Mouse (Mus musculus): ENCODE data around the gene Apoc3. TPM values are rescaled to one million over a fixed set of nuclear protein-coding genes. Genes with fewer than 3 reads are reported as not detected.

Gene Apoc3
- 590 and 929 TPM in 2 replicates for polyA plus RNA-seq (2015; fragmentation: Nextera tagmentation; extraction: Ambion mirVana)

GRCm38 (mm10) chr9:46235596-46235648 is at the start of gene Apoc3:
Gene Apoc3 (minus strand): TSS chr9:46235636.
- Histone ChIP-seq H3K4me1 (ENCODE audit: control insufficient read depth, insufficient read depth, low read length) (peaks cover 17% of the 10 kb centered on the region), H3K4me2 (ENCODE audit: low read depth, low read length) (peak within 1 kb of the TSS; percentile 44), H3K4me3 (ENCODE audit: low read length) (peak within 1 kb of the TSS; percentile 30), H3K36me3 (ENCODE audit: control insufficient read depth, insufficient read depth, low read length) (no peaks in the 10 kb centered on the region), H3K9ac (ENCODE audit: low read depth, low read length) (peak within 1 kb of the TSS; percentile 62), H3K27ac (ENCODE audit: low read length) (peak within 1 kb of the TSS; percentile 92), H3K27me3 (replicated peaks; ENCODE audit: control insufficient read depth, insufficient read depth, low read length) (no peaks in the 10 kb centered on the region), H3K9me3 (ENCODE audit: control insufficient read depth, low read length) (no peaks in the 10 kb centered on the region)
- ATAC-seq, result no peak

- under 1% methylated on average over 55 of the region's 55 CpGs for WGBS
- no peaks in the 10 kb centered on the region for H3K9me3 ChIP-seq (ENCODE audit: control insufficient read depth, low read length)
- peaks cover 6% of the 10 kb centered on the region for H3K4me1 ChIP-seq (ENCODE audit: control insufficient read depth, insufficient read depth, low read length)
- peak within 1 kb of the TSS; percentile 91 for H3K9ac ChIP-seq (ENCODE audit: low read depth, low read length)
- peak within 1 kb of the TSS; percentile 69 for H3K4me2 ChIP-seq (ENCODE audit: low read depth, low read length)
- H3K4me3 ChIP-seq (ENCODE audit: low read length), result peak within 1 kb of the TSS; percentile 96
- H3K27me3 ChIP-seq (replicated peaks; ENCODE audit: control insufficient read depth, insufficient read depth, low read length), result no peaks in the 10 kb centered on the region
- peak; percentile 94 for ATAC-seq
- peak within 1 kb of the TSS; percentile 94 for H3K27ac ChIP-seq (ENCODE audit: low read length)
- H3K36me3 ChIP-seq (ENCODE audit: control insufficient read depth, insufficient read depth, low read length), result peaks cover 20% of the 10 kb centered on the region
Measured at GRCm38 (mm10) chr9:46282631-46283436, 47.4 kb upstream of the Apoc3 start, which contains the start of gene Bud13. Gene Bud13 (plus strand): TSS chr9:46283008.

GRCm38 (mm10) chr9:46274494-46274893 is 39.1 kb upstream of the Apoc3 start:
- Histone ChIP-seq H3K9me3 (ENCODE audit: control insufficient read depth, low read length) (no peaks in the 10 kb centered on the region), H3K27me3 (replicated peaks; ENCODE audit: control insufficient read depth, insufficient read depth, low read length) (no peaks in the 10 kb centered on the region; the same call in 1 of the 2 replicates), H3K4me2 (ENCODE audit: low read depth, low read length) (no peak overlapping the region; the same call in 1 of the 2 replicates), H3K27ac (ENCODE audit: low read length) (no peak overlapping the region), H3K36me3 (ENCODE audit: control insufficient read depth, insufficient read depth, low read length) (peaks cover 19% of the 10 kb centered on the region; the same call in 1 of the 2 replicates), H3K4me1 (ENCODE audit: control insufficient read depth, insufficient read depth, low read length) (peaks cover 5% of the 10 kb centered on the region), H3K4me3 (ENCODE audit: low read length) (no peak overlapping the region), H3K9ac (ENCODE audit: low read depth, low read length) (no peak overlapping the region)
- 88% methylated on average over 9 of the region's 9 CpGs for whole genome bisulfite sequencing
- no peak for ATAC-seq

- Histone ChIP-seq H3K4me1 (ENCODE audit: control insufficient read depth, insufficient read depth, low read length) (peaks cover 5% of the 10 kb centered on the region), H3K27ac (ENCODE audit: low read length) (peak within 1 kb of the TSS; percentile 20), H3K4me2 (ENCODE audit: low read depth, low read length) (peak within 1 kb of the TSS; percentile 83), H3K27me3 (replicated peaks; ENCODE audit: control insufficient read depth, insufficient read depth, low read length) (no peaks in the 10 kb centered on the region; the same call in 1 of the 2 replicates), H3K9ac (ENCODE audit: low read depth, low read length) (peak within 1 kb of the TSS; percentile 78), H3K9me3 (ENCODE audit: control insufficient read depth, low read length) (no peaks in the 10 kb centered on the region), H3K4me3 (ENCODE audit: low read length) (peak within 1 kb of the TSS; percentile 97), H3K36me3 (ENCODE audit: control insufficient read depth, insufficient read depth, low read length) (peaks cover 19% of the 10 kb centered on the region; the same call in 1 of the 2 replicates)
- 5% methylated on average over 45 of the region's 45 CpGs for WGBS
- peak; percentile 95 for ATAC-seq
Measured at GRCm38 (mm10) chr9:46272677-46273454, 37.4 kb upstream of the Apoc3 start, which contains the start of gene Zpr1. Gene Zpr1 (plus strand): TSS chr9:46273064.

GRCm38 (mm10) chr9:46272070-46272469 is 36.6 kb upstream of the Apoc3 start:
- WGBS, result 83% methylated on average over 9 of the region's 9 CpGs
- H3K4me3 ChIP-seq (ENCODE audit: low read length), result no peak overlapping the region; the same call in 1 of the 2 replicates

GRCm38 (mm10) chr9:46270782-46271181 is 35.3 kb upstream of the Apoc3 start:
- no peaks in the 10 kb centered on the region for H3K9me3 ChIP-seq (ENCODE audit: control insufficient read depth, low read length)
- WGBS, result 91% methylated on average over 4 of the region's 4 CpGs
- no peak overlapping the region for H3K4me3 ChIP-seq (ENCODE audit: low read length)
- H3K27me3 ChIP-seq (replicated peaks; ENCODE audit: control insufficient read depth, insufficient read depth, low read length), result no peaks in the 10 kb centered on the region; the same call in 1 of the 2 replicates
- 0 out of 2 replicates have a peak, but pooled peaks cover 9% of the 10 kb centered on the region for H3K36me3 ChIP-seq (ENCODE audit: control insufficient read depth, insufficient read depth, low read length)
- H3K27ac ChIP-seq (ENCODE audit: low read length), result no peak overlapping the region
- no peak overlapping the region for H3K9ac ChIP-seq (ENCODE audit: low read depth, low read length)
- no peak overlapping the region for H3K4me2 ChIP-seq (ENCODE audit: low read depth, low read length)
- no peak for ATAC-seq
- peaks cover 5% of the 10 kb centered on the region for H3K4me1 ChIP-seq (ENCODE audit: control insufficient read depth, insufficient read depth, low read length)

More at GRCm38 (mm10) chr9:46272070-46272469, 36.6 kb upstream of the Apoc3 start:
- Histone ChIP-seq H3K36me3 (ENCODE audit: control insufficient read depth, insufficient read depth, low read length) (0 out of 2 replicates have a peak, but pooled peaks cover 13% of the 10 kb centered on the region), H3K27ac (ENCODE audit: low read length) (no peak overlapping the region), H3K27me3 (replicated peaks; ENCODE audit: control insufficient read depth, insufficient read depth, low read length) (no peaks in the 10 kb centered on the region; the same call in 1 of the 2 replicates), H3K9me3 (ENCODE audit: control insufficient read depth, low read length) (no peaks in the 10 kb centered on the region), H3K9ac (ENCODE audit: low read depth, low read length) (no peak overlapping the region), H3K4me1 (ENCODE audit: control insufficient read depth, insufficient read depth, low read length) (peaks cover 5% of the 10 kb centered on the region), H3K4me2 (ENCODE audit: low read depth, low read length) (no peak overlapping the region)
- no peak for ATAC-seq

- ATAC-seq, result no peak
- WGBS, result 88% methylated on average over 5 of the region's 5 CpGs
Measured at GRCm38 (mm10) chr9:46269125-46269524, 33.7 kb upstream of the Apoc3 start.

GRCm38 (mm10) chr9:46268343-46268873 is 33.0 kb upstream of the Apoc3 start, which contains the start of gene Apoa5:
Gene Apoa5 (plus strand): TSS chr9:46268633.
- H3K4me3 ChIP-seq (ENCODE audit: low read length), result no peak within 1 kb of the TSS
- no peaks in the 10 kb centered on the region; the same call in 1 of the 2 replicates for H3K27me3 ChIP-seq (replicated peaks; ENCODE audit: control insufficient read depth, insufficient read depth, low read length)
- no peaks in the 10 kb centered on the region for H3K36me3 ChIP-seq (ENCODE audit: control insufficient read depth, insufficient read depth, low read length)
- no peak for ATAC-seq
- WGBS, result 40% methylated on average over 7 of the region's 7 CpGs
- H3K27ac ChIP-seq (ENCODE audit: low read length), result no peak within 1 kb of the TSS
- H3K9me3 ChIP-seq (ENCODE audit: control insufficient read depth, low read length), result no peaks in the 10 kb centered on the region
- no peaks in the 10 kb centered on the region for H3K4me1 ChIP-seq (ENCODE audit: control insufficient read depth, insufficient read depth, low read length)
- no peak within 1 kb of the TSS for H3K9ac ChIP-seq (ENCODE audit: low read depth, low read length)
- H3K4me2 ChIP-seq (ENCODE audit: low read depth, low read length), result no peak within 1 kb of the TSS

More at GRCm38 (mm10) chr9:46269125-46269524, 33.7 kb upstream of the Apoc3 start:
- Histone ChIP-seq H3K27me3 (replicated peaks; ENCODE audit: control insufficient read depth, insufficient read depth, low read length) (no peaks in the 10 kb centered on the region; the same call in 1 of the 2 replicates), H3K27ac (ENCODE audit: low read length) (no peak overlapping the region), H3K4me2 (ENCODE audit: low read depth, low read length) (no peak overlapping the region), H3K36me3 (ENCODE audit: control insufficient read depth, insufficient read depth, low read length) (no peaks in the 10 kb centered on the region), H3K9me3 (ENCODE audit: control insufficient read depth, low read length) (no peaks in the 10 kb centered on the region), H3K9ac (ENCODE audit: low read depth, low read length) (no peak overlapping the region), H3K4me3 (ENCODE audit: low read length) (no peak overlapping the region), H3K4me1 (ENCODE audit: control insufficient read depth, insufficient read depth, low read length) (peaks cover 5% of the 10 kb centered on the region)

- no peak overlapping the region for H3K9ac ChIP-seq (ENCODE audit: low read depth, low read length)
- H3K36me3 ChIP-seq (ENCODE audit: control insufficient read depth, insufficient read depth, low read length), result no peaks in the 10 kb centered on the region
- H3K4me3 ChIP-seq (ENCODE audit: low read length), result no peak overlapping the region
- no peaks in the 10 kb centered on the region; the same call in 1 of the 2 replicates for H3K4me1 ChIP-seq (ENCODE audit: control insufficient read depth, insufficient read depth, low read length)
- no peak overlapping the region for H3K4me2 ChIP-seq (ENCODE audit: low read depth, low read length)
- no peaks in the 10 kb centered on the region for H3K9me3 ChIP-seq (ENCODE audit: control insufficient read depth, low read length)
- 79% methylated on average over 7 of the region's 7 CpGs for WGBS
- no peak for ATAC-seq
- no peak overlapping the region for H3K27ac ChIP-seq (ENCODE audit: low read length)
- H3K27me3 ChIP-seq (replicated peaks; ENCODE audit: control insufficient read depth, insufficient read depth, low read length), result no peaks in the 10 kb centered on the region
Measured at GRCm38 (mm10) chr9:46261131-46261530, 25.7 kb upstream of the Apoc3 start.
